Mouse (Mus musculus) liver, embryonic 11.5 days (tissue): Measurements from ENCODE around the gene Garem2. TPM values are rescaled to one million over a fixed set of nuclear protein-coding genes. Genes with fewer than 3 reads are reported as not detected.
"Not testable (repeated sequence)": the region's sequence is repeated elsewhere in the genome, so short reads cannot be mapped to it uniquely, and the experiment has no call there.

Experiments used
- ATAC-seq: fragments of 200-750 bp; cut with Nextera tagmentation; replicated peaks from 2 replicates; pipeline ENCODE4 v1.8.0; 2017; ENCODE audit warnings: moderate number of reproducible peaks, mild to moderate bottlenecking, moderate TSS enrichment, moderate library complexity; ENCODE audit not compliant: low FRiP score
- DNase-seq: peaks from one replicate; pipeline ENCODE4 v3.0.0-alpha.2; 2017; ENCODE audit warnings: low spot score
- H3K27ac ChIP-seq: fragments of 300-500 bp; sonication (generic); 2 replicates; pipeline ENCODE4 v1.5.1; 2014; ENCODE audit warnings: mild to moderate bottlenecking, low read depth, low read length, control low read depth
- H3K27me3 ChIP-seq: fragments of 300-500 bp; sonication (generic); replicated peaks from 2 replicates; pipeline ENCODE4 v1.6.1; 2014; ENCODE audit warnings: low read length, mixed read lengths; ENCODE audit not compliant: control insufficient read depth, insufficient read depth
- H3K36me3 ChIP-seq: fragments of 300-500 bp; sonication (generic); 2 replicates; pipeline ENCODE4 v1.6.1; 2014; ENCODE audit warnings: mild to moderate bottlenecking, low read length, moderate library complexity, mixed read lengths; ENCODE audit not compliant: control insufficient read depth, insufficient read depth
- H3K4me1 ChIP-seq: fragments of 300-500 bp; sonication (generic); replicated peaks from 2 replicates; pipeline ENCODE4 v1.6.1; 2014; ENCODE audit warnings: low read length, mixed read lengths; ENCODE audit not compliant: control insufficient read depth, insufficient read depth
- H3K4me2 ChIP-seq: fragments of 300-500 bp; sonication (generic); 2 replicates; pipeline ENCODE4 v1.6.1; 2014; ENCODE audit warnings: mild to moderate bottlenecking, control low read depth, moderate library complexity
- H3K4me3 ChIP-seq: fragments of 300-500 bp; sonication (generic); 2 replicates; pipeline ENCODE4 v1.5.1; 2014; ENCODE audit warnings: low read depth, low read length, control low read depth
- H3K9ac ChIP-seq: fragments of 300-500 bp; sonication (generic); 2 replicates; pipeline ENCODE4 v1.6.1; 2014; ENCODE audit warnings: low read depth, low read length, control low read depth
- H3K9me3 ChIP-seq: fragments of 300-500 bp; sonication (generic); 2 replicates; pipeline ENCODE4 v1.6.1; 2016; ENCODE audit warnings: low read length, inconsistent platforms, mixed read lengths; ENCODE audit not compliant: control insufficient read depth
- WGBS: fragments of 180-500 bp; shearing (Covaris S2); extraction: QIAGEN DNeasy Blood & Tissue Kit; methylation state at CpG from one replicate; pipeline ENCODE4 v1.1.7; 2014; 5-methylcytosine and 5-hydroxymethylcytosine counted together
- polyA plus RNA-seq: library from polyadenylated mRNA; unstranded; fragments of >200 nt; fragmentation: Nextera tagmentation; extraction: Ambion mirVana; gene quantifications from 2 replicates; pipeline ENCODE4 v1.2.1, GENCODE M21; 2014

The Garem2 gene
- 0.18 and 0.35 TPM in 2 replicates for polyA plus RNA-seq

DNA sequence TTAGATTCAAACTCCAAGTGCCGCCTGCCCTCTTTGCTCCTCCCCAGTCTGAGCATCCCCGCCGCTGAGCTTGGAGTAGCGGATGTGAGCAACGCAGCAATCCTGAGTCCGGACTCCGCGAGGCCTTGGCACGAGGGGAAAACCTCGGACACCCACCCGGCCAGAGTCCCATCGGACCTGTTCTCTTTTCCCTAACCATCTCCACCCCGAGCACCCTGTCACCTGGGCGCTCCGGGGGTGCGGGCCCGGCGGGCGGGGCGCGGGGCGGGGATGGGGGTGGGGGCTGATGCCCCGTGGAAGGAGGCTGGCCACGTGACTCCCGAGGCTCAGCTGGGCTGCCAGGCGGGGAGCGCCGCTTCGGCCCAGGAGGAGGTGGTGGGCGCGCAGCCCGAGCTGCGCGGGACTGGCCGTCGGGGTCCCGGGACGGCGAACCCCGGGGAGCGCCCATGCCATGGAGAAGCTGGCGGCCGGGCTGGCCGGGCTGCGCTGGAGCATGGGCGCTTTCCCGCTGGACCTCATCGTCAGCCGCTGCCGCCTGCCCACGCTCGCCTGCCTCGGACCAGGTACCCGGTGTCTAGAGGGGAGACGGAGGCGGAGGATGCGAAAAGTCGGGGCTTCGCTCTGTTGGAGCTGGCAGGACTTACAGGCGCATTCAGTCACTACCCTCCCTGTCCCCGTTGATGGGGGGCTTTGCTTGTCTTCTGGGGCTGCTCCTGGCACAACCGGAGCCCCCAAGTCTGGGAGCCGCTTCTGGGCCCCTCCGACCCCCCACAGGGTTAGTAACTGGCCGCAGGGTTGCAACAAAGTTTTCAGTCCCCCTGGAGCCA is at the start of gene Garem2:
Gene Garem2 (plus strand): TSS at position 321 of the 827 bp plus-strand sequence.
- ATAC-seq: no peak
- peak within 1 kb of the TSS; percentile 39 for H3K4me3 ChIP-seq
- H3K4me1 ChIP-seq: no peaks in the 10 kb centered on the region; the same call in none of the 2 replicates
- peaks cover 60% of the 10 kb centered on the region for H3K27me3 ChIP-seq
- no peak for DNase-seq
- H3K9me3 ChIP-seq: no peaks in the 10 kb centered on the region
- 2% methylated on average over 64 of the region's 65 CpGs for WGBS
- no peak within 1 kb of the TSS for H3K9ac ChIP-seq
- H3K4me2 ChIP-seq: peak within 1 kb of the TSS; percentile 58
- no peak within 1 kb of the TSS for H3K27ac ChIP-seq
- H3K36me3 ChIP-seq: no peaks in the 10 kb centered on the region

DNA sequence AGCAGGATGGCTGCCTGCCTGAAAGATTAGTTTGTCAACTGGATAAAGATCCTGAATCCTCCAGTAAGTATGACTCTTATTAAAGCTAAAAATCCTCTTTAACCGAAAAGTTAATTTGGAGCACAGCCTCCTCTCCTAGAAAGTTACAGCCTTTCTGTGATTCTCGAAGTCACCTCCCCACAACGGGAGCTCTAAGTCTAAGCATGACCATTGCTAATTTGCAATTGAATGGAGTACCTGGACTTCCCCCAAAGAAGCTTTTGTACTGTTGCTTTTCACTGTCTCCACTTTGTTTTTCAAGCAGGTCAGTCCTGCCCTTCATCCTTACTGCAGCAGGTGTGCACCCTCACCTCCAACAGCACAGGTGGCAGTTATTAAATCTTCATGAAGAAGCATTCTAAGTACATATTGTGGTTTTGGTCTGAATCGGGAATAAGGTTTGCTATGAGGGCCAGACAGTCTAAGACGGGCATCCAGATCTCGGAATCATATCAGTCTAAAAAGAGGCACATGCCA is 46.7 kb upstream of the Garem2 start:
- Histone ChIP-seq H3K4me1 (no peaks in the 10 kb centered on the region), H3K4me2 (no peak overlapping the region), H3K4me3 (no peak overlapping the region), H3K9ac (no peak overlapping the region), H3K27me3 (no peaks in the 10 kb centered on the region), H3K36me3 (peaks cover 18% of the 10 kb centered on the region; the same call in 1 of the 2 replicates), H3K9me3 (no peaks in the 10 kb centered on the region), H3K27ac (no peak overlapping the region)
- WGBS: 91% methylated on average over 6 of the region's 6 CpGs
- ATAC-seq (no peak), DNase-seq (no peak)

DNA sequence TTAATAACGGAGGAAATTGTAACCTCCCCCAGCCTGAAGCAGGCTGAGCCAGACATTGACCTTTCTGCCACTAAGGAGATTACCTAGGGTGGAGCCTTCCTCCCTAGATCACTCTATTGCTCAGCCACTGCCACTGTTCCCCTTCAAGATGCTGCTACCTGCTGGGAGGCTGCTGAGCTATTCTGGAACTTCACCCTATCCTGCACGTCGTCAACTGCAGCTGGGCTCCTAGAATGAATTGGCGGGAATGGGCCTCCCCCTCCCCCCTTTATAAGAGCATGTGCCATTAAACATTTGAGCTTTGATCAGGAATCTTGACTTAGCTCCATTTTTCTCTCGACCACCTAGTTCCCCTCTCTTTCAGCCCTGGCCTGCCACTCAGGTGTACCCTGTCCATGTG is 45.4 kb upstream of the Garem2 start:
- not testable (repeated sequence) for H3K27ac ChIP-seq, H3K9ac ChIP-seq, H3K4me2 ChIP-seq, H3K4me1 ChIP-seq, H3K9me3 ChIP-seq, H3K27me3 ChIP-seq, H3K4me3 ChIP-seq, ATAC-seq
- WGBS: 92% methylated on average over 5 of the region's 5 CpGs
- peak; percentile 26 for DNase-seq
- peaks cover 24% of the 10 kb centered on the region; the same call in 1 of the 2 replicates for H3K36me3 ChIP-seq

DNA sequence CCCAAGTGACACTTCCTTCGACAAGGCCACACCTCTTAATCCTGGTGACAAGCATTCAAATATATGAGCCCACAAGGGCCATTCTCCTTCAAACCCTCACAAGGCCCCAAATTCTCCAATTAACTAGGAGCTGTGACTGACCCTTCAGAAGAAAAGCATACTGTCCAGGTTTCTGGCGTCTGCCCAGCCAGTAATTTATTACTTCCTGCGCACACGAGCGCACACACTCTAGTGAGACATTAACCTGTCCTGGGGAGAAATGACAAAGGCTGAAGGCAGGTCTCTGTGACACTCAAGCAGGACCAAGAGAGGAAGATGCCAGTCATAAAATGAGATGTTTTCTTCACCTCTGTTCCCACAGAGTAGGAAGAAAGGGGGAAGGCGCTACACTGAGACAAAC is 37.2 kb upstream of the Garem2 start:
- no peak overlapping the region for H3K27ac ChIP-seq
- DNase-seq: no peak
- no peak overlapping the region for H3K9ac ChIP-seq
- H3K4me2 ChIP-seq: no peak overlapping the region
- 83% methylated on average over 6 of the region's 6 CpGs for WGBS
- ATAC-seq: no peak
- H3K9me3 ChIP-seq: no peaks in the 10 kb centered on the region
- H3K27me3 ChIP-seq: no peaks in the 10 kb centered on the region
- H3K36me3 ChIP-seq: peaks cover 41% of the 10 kb centered on the region
- H3K4me1 ChIP-seq: peaks cover 2% of the 10 kb centered on the region; the same call in 1 of the 2 replicates
- no peak overlapping the region for H3K4me3 ChIP-seq

DNA sequence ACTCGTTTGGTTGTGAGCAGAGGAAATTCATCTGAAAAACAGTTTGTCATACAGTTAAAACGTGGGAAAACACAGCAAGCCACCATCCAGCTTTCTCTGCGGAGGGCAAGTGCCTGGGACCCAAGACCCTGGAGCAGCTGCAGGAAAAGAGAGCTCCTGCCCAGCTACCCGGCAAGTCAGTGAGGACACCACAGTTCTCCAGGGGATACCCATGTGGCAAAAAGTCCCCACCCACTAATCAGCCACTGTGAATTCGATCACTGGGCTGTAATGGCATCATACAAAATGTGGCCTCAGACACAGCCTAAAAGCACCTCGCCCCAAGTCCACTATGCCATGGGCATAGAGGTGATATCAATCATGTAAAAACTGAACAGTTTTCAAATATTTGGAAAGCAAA is 33.3 kb upstream of the Garem2 start:
- ATAC-seq (no peak), DNase-seq (peak; percentile 24)
- H3K27me3 ChIP-seq: no peaks in the 10 kb centered on the region
- H3K4me2 ChIP-seq: peak overlapping the region; percentile 90
- H3K9ac ChIP-seq: peak overlapping the region; percentile 95
- H3K27ac ChIP-seq: no peak overlapping the region
- 76% methylated on average over 6 of the region's 6 CpGs for WGBS
- H3K9me3 ChIP-seq: no peaks in the 10 kb centered on the region
- peaks cover 22% of the 10 kb centered on the region for H3K36me3 ChIP-seq
- peaks cover 2% of the 10 kb centered on the region; the same call in 1 of the 2 replicates for H3K4me1 ChIP-seq
- H3K4me3 ChIP-seq: peak overlapping the region; percentile 95

DNA sequence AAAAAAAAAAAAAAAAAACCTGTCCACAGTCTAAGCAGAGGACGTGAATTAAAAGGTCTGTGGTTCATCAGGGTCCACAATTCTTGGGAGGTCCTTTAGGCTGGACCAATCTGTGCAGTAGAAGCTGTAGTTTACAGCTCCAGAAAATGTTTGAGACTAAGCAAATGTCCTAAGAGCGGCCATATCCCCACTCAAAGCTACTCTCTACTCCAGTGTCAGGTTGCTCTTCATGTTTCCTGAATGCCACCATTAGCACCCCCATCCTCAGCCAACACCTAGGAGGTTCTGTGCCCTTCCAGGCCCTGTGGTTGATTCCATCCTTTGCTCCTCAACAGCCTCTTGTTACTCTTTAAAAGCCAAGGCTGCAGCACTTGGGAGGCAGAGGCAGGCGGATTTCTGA is 32.6 kb upstream of the Garem2 start:
- H3K4me1 ChIP-seq: peaks cover 2% of the 10 kb centered on the region; the same call in 1 of the 2 replicates
- peak overlapping the region; percentile 90 for H3K4me2 ChIP-seq
- peak overlapping the region; percentile 95 for H3K9ac ChIP-seq
- DNase-seq (peak; percentile 30), ATAC-seq (no peak)
- H3K9me3 ChIP-seq: no peaks in the 10 kb centered on the region
- no peak overlapping the region; the same call in 1 of the 2 replicates for H3K27ac ChIP-seq
- peak overlapping the region; percentile 95 for H3K4me3 ChIP-seq
- 32% methylated on average over 3 of the region's 3 CpGs for WGBS
- H3K27me3 ChIP-seq: no peaks in the 10 kb centered on the region
- peaks cover 18% of the 10 kb centered on the region for H3K36me3 ChIP-seq

DNA sequence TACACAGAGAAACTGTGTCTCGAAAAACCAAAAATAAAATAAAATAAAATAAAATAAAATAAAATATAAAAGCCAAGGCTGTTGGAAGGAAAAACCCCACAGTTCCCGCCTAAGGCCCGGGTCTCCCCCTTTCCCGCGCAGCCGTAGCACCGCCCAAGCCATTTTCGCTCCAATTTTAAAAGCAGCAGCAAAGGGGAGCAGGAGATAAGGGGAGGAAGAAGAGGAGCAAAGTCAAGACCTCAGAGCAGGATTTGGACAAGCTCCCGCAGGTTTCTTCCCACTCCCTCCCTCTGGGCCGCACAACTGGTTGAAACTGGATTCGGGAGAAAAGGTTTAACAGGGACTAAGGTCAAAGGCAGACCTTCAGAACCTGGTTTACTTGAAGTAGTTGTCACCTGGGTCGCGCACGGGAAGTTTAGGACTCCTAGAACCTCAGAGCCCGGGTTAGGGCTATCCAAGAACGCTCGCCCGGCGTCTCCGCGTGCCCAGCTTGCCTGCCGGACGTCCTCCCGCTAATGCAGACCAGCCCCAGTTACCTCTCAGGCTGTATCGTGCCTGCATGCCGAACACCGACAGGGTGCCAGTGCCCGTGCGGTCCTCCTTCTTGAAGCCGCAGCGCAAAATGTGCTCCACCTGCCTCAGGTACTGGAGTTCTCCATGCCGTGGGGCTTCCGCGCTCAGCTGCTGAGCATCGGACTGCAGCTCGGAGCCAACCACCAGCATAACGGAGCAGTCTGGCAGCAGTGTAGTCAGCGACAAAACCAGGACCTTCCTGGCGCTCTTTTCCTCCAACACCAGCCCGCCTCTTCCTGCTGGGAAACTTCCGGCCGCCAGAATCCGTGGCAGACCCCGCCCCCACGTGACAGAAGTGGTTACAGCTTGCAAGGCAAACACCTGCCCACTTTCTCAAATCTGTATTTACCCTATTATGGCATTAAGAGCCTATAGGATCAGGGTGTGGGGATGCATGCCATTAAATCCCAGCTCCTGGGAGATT is 31.8 kb upstream of the Garem2 start, which contains the start of gene Tyms:
Gene Tyms (minus strand): TSS at position 793 of the 997 bp plus-strand sequence.
- H3K9ac ChIP-seq: peak within 1 kb of the TSS; percentile 95
- peak; percentile 90 for ATAC-seq
- no peaks in the 10 kb centered on the region for H3K27me3 ChIP-seq
- DNase-seq: peak; percentile 84
- 1% methylated on average over 45 of the region's 45 CpGs for WGBS
- H3K4me2 ChIP-seq: peak within 1 kb of the TSS; percentile 90
- H3K27ac ChIP-seq: peak within 1 kb of the TSS; percentile 91
- peak within 1 kb of the TSS; percentile 95 for H3K4me3 ChIP-seq
- peaks cover 17% of the 10 kb centered on the region for H3K36me3 ChIP-seq
- H3K4me1 ChIP-seq: peaks cover 2% of the 10 kb centered on the region; the same call in 1 of the 2 replicates
- H3K9me3 ChIP-seq: no peaks in the 10 kb centered on the region

DNA sequence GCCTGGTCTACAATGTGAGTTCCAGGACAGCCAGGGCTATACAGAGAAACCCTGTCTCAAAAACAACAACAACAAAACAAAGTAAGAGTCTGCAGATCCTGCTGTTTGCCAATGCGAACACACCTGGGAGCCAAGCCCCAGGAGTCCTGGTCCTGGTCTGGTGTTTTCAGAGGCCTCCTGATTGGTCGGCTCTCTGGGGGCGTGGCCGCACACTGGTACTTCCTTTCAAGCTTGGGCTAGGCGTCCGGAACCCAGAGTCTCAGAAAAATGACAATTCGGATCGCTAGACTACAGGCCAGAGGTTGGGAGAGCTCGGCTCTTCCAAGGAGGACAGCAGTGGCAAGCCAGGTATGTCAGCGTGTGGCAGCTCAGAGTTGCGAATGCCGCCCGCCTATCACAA is 12.3 kb upstream of the Garem2 start:
- Histone ChIP-seq H3K9ac (no peak overlapping the region), H3K27me3 (no peaks in the 10 kb centered on the region), H3K4me3 (peak overlapping the region; percentile 6; the same call in 1 of the 2 replicates), H3K27ac (no peak overlapping the region), H3K4me2 (peak overlapping the region; percentile 19), H3K36me3 (no peaks in the 10 kb centered on the region), H3K4me1 (no peaks in the 10 kb centered on the region), H3K9me3 (no peaks in the 10 kb centered on the region)
- no peak for DNase-seq
- whole genome bisulfite sequencing: 43% methylated on average over 13 of the region's 13 CpGs
- ATAC-seq: no peak
